Mouse (Mus musculus) neural tube, embryonic 14.5 days (tissue): Measurements from ENCODE around the gene Tmem115. TPM values are rescaled to one million over a fixed set of nuclear protein-coding genes. Genes with fewer than 3 reads are reported as not detected.
"Not testable (repeated sequence)": the region's sequence is repeated elsewhere in the genome, so short reads cannot be mapped to it uniquely, and the experiment has no call there.

Experiments used
- ATAC-seq: fragments of 200-750 bp; cut with Nextera tagmentation; 2 replicates; pipeline ENCODE4 v1.8.0; 2017; ENCODE audit warnings: low read depth, mild to moderate bottlenecking, moderate TSS enrichment, moderate library complexity
- H3K27ac ChIP-seq: fragments of 300-500 bp; sonication (generic); 2 replicates; pipeline ENCODE4 v1.5.1; 2014; ENCODE audit warnings: low read depth, mild to moderate bottlenecking, control low read depth, low read length, moderate library complexity, mixed read lengths
- H3K27me3 ChIP-seq: fragments of 300-500 bp; sonication (generic); 2 replicates; pipeline ENCODE4 v1.6.1; 2014; ENCODE audit warnings: low read length; ENCODE audit not compliant: control insufficient read depth, insufficient read depth
- H3K36me3 ChIP-seq: fragments of 300-500 bp; sonication (generic); 2 replicates; pipeline ENCODE4 v1.6.1; 2014; ENCODE audit warnings: low read length, mixed read lengths; ENCODE audit not compliant: control insufficient read depth, insufficient read depth
- H3K4me1 ChIP-seq: fragments of 300-500 bp; sonication (generic); 2 replicates; pipeline ENCODE4 v1.6.1; 2014; ENCODE audit warnings: low read length; ENCODE audit not compliant: control insufficient read depth, insufficient read depth
- H3K4me2 ChIP-seq: fragments of 300-500 bp; sonication (generic); 2 replicates; pipeline ENCODE4 v1.6.1; 2014; ENCODE audit warnings: mild to moderate bottlenecking, low read depth, low read length, control low read depth
- H3K4me3 ChIP-seq: fragments of 300-500 bp; sonication (generic); 2 replicates; pipeline ENCODE4 v1.5.1; 2014; ENCODE audit warnings: low read depth, low read length, control low read depth, mixed read lengths
- H3K9ac ChIP-seq: fragments of 300-500 bp; sonication (generic); replicated peaks from 2 replicates; pipeline ENCODE4 v1.6.1; 2014; ENCODE audit warnings: low read depth, mild to moderate bottlenecking, control low read depth, low read length, mixed read lengths
- H3K9me3 ChIP-seq: fragments of 300-500 bp; sonication (generic); 2 replicates; pipeline ENCODE4 v1.6.1; 2016; ENCODE audit warnings: low read length; ENCODE audit not compliant: control insufficient read depth
- WGBS: fragments of 180-500 bp; shearing (Covaris S2); extraction: QIAGEN DNeasy Blood & Tissue Kit; methylation state at CpG from one replicate; pipeline ENCODE4 v1.1.7; 2014; 5-methylcytosine and 5-hydroxymethylcytosine counted together
- polyA plus RNA-seq: library from polyadenylated mRNA; unstranded; fragments of >200 nt; fragmentation: Nextera tagmentation; extraction: Ambion mirVana; gene quantifications from 2 replicates; pipeline ENCODE4 v1.2.1, GENCODE M21; 2014

The Tmem115 gene
- polyA plus RNA-seq, 1 experiment from 2014 or later = 47.7 TPM

GRCm38 (mm10) chr9:107563029-107563581 is 29.4 kb downstream of the Tmem115 start, which contains the start of gene Tusc2:
Gene Tusc2 (plus strand): TSS chr9:107563255.
- peak; percentile 95 for ATAC-seq
- peak within 1 kb of the TSS; percentile 90 for H3K4me3 ChIP-seq
- peaks cover 25% of the 10 kb centered on the region for H3K4me1 ChIP-seq
- peak within 1 kb of the TSS; percentile 73 for H3K27ac ChIP-seq
- H3K27me3 ChIP-seq = no peaks in the 10 kb centered on the region
- under 1% methylated on average over 41 of the region's 46 CpGs for WGBS
- H3K4me2 ChIP-seq = peak within 1 kb of the TSS; percentile 84
- no peaks in the 10 kb centered on the region for H3K9me3 ChIP-seq
- peaks cover 44% of the 10 kb centered on the region for H3K36me3 ChIP-seq
- H3K9ac ChIP-seq = peak within 1 kb of the TSS; percentile 86

GRCm38 (mm10) chr9:107565556-107565955 is 31.8 kb downstream of the Tmem115 start:
- H3K27ac ChIP-seq, H3K9ac ChIP-seq, H3K9me3 ChIP-seq, H3K4me3 ChIP-seq, H3K27me3 ChIP-seq, H3K4me2 ChIP-seq, ATAC-seq: not testable (repeated sequence)
- Histone ChIP-seq H3K36me3 (peaks cover 22% of the 10 kb centered on the region), H3K4me1 (peaks cover 38% of the 10 kb centered on the region)
- 53% methylated on average over 5 of the region's 5 CpGs for WGBS

GRCm38 (mm10) chr9:107566041-107566709 is 32.4 kb downstream of the Tmem115 start:
- Histone ChIP-seq H3K4me1 (peaks cover 44% of the 10 kb centered on the region), H3K36me3 (peaks cover 21% of the 10 kb centered on the region), H3K9me3 (no peaks in the 10 kb centered on the region), H3K27ac (peak overlapping the region; percentile 17; the same call in 1 of the 2 replicates), H3K4me3 (no peak overlapping the region), H3K9ac (no peak overlapping the region), H3K27me3 (no peaks in the 10 kb centered on the region), H3K4me2 (0 out of 2 replicates have a peak overlapping the region, but pooled peaks have one; percentile 6)
- no peak for ATAC-seq
- 63% methylated on average over 15 of the region's 15 CpGs for WGBS

GRCm38 (mm10) chr9:107566855-107567254 is 33.1 kb downstream of the Tmem115 start:
- H3K27me3 ChIP-seq = no peaks in the 10 kb centered on the region
- no peak overlapping the region; the same call in 1 of the 2 replicates for H3K27ac ChIP-seq
- peaks cover 48% of the 10 kb centered on the region for H3K4me1 ChIP-seq
- ATAC-seq = no peak
- H3K4me2 ChIP-seq = no peak overlapping the region
- WGBS = 70% methylated on average over 3 of the region's 3 CpGs
- H3K4me3 ChIP-seq = no peak overlapping the region
- H3K9ac ChIP-seq = no peak overlapping the region
- peaks cover 20% of the 10 kb centered on the region for H3K36me3 ChIP-seq
- H3K9me3 ChIP-seq = no peaks in the 10 kb centered on the region

GRCm38 (mm10) chr9:107567702-107568319 is 34.1 kb downstream of the Tmem115 start, which contains the start of gene Hyal2:
Gene Hyal2 (plus strand): TSS chr9:107567945.
- peak within 1 kb of the TSS; percentile 85 for H3K27ac ChIP-seq
- WGBS = 10% methylated on average over 18 of the region's 18 CpGs

GRCm38 (mm10) chr9:107568331-107569261 is 34.9 kb downstream of the Tmem115 start:
- Histone ChIP-seq H3K4me1 (peaks cover 41% of the 10 kb centered on the region), H3K4me3 (peak overlapping the region; percentile 88), H3K36me3 (peaks cover 27% of the 10 kb centered on the region), H3K4me2 (peak overlapping the region; percentile 95), H3K9me3 (no peaks in the 10 kb centered on the region), H3K27ac (peak overlapping the region; percentile 85), H3K9ac (peak overlapping the region; percentile 86), H3K27me3 (no peaks in the 10 kb centered on the region)
- under 1% methylated on average over 38 of the region's 41 CpGs for WGBS
- peak; percentile 84 for ATAC-seq

More at GRCm38 (mm10) chr9:107567702-107568319, 34.1 kb downstream of the Tmem115 start, which contains the start of gene Hyal2:
- peak within 1 kb of the TSS; percentile 95 for H3K4me2 ChIP-seq
- peak within 1 kb of the TSS; percentile 86 for H3K9ac ChIP-seq
- peaks cover 27% of the 10 kb centered on the region for H3K36me3 ChIP-seq
- peaks cover 45% of the 10 kb centered on the region for H3K4me1 ChIP-seq
- ATAC-seq = no peak
- no peaks in the 10 kb centered on the region for H3K27me3 ChIP-seq
- H3K9me3 ChIP-seq = no peaks in the 10 kb centered on the region
- peak within 1 kb of the TSS; percentile 88 for H3K4me3 ChIP-seq

GRCm38 (mm10) chr9:107569270-107569669 is 35.5 kb downstream of the Tmem115 start:
- no peaks in the 10 kb centered on the region for H3K9me3 ChIP-seq
- H3K4me1 ChIP-seq = peaks cover 35% of the 10 kb centered on the region
- H3K27ac ChIP-seq = peak overlapping the region; percentile 85
- peak overlapping the region; percentile 95 for H3K4me2 ChIP-seq
- ATAC-seq = peak; percentile 21
- H3K36me3 ChIP-seq = peaks cover 27% of the 10 kb centered on the region
- H3K9ac ChIP-seq = peak overlapping the region; percentile 86
- H3K27me3 ChIP-seq = no peaks in the 10 kb centered on the region
- H3K4me3 ChIP-seq = peak overlapping the region; percentile 88
- 1% methylated on average over 23 of the region's 23 CpGs for WGBS

GRCm38 (mm10) chr9:107570016-107570415 is 36.3 kb downstream of the Tmem115 start:
- H3K27ac ChIP-seq = no peak overlapping the region
- peaks cover 35% of the 10 kb centered on the region for H3K4me1 ChIP-seq
- WGBS = 50% methylated on average over 13 of the region's 13 CpGs
- no peak for ATAC-seq
- peak overlapping the region; percentile 95 for H3K4me2 ChIP-seq
- H3K27me3 ChIP-seq = no peaks in the 10 kb centered on the region
- H3K9me3 ChIP-seq = no peaks in the 10 kb centered on the region
- peak overlapping the region; percentile 88 for H3K4me3 ChIP-seq
- H3K36me3 ChIP-seq = peaks cover 30% of the 10 kb centered on the region
- peak overlapping the region; percentile 86 for H3K9ac ChIP-seq
